Mouse (Mus musculus): ENCODE measurements at regions not wholly inside any gene's neighbourhood (a gene's known extent, or its start where the extent isn't known, plus 50 kb on each side); places are given as distances from the start of the nearest gene placed in this dataset.
"Not testable (repeated sequence)": the region's sequence is repeated elsewhere in the genome, so short reads cannot be mapped to it uniquely, and the experiment has no call there.

DNA sequence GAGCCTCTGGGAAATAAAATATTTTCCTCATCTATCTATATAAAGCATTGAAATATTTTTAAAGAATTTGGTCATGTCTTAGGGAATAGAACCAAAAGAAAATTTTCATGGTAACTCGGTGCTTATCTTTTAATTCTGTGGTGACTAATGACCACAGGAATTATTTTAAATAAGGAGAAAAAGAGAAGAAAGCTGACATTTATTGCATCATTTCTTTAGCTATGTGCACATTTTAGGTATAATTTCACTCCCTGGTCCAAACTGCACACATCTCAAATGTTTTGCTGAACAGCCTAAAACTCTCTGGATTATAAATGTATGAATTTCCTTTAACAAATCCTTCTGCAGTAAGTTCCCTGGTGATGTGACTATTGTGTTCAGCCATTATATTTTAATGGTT is 237.7 kb downstream of the Htr7 start:
- Histone ChIP-seq H3K27ac (ENCODE audit: insufficient read depth, low read length) (no peak overlapping the region), H3K4me3 (ENCODE audit: insufficient read depth, low read length) (no peak overlapping the region), H3K4me1 (ENCODE audit: control insufficient read depth, insufficient read depth, low read length) (no peaks in the 10 kb centered on the region)
- no peak for TF ChIP-seq POLR2A (IDR thresholded peaks at IDR 0.05; ENCODE audit: low read depth, low read length)

DNA sequence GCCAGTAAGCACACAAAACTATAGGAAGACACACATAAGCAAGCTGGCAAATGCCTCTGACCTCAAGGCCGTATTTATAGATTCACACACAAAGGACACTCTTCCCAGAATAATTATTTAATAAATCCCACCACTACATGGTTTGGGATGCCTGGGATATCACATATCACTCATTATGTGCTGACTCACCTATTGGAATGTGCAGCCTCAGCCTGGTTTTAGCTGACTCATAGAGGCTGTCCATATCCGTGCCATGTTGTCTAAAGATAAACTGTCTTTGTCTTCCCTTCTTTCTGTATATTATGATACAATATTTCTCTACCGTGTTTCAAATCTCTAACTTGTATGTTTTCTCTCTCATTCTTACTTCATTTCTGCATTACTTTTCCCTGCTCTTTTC is 262.6 kb downstream of the Htr7 start:
- no peaks in the 10 kb centered on the region for H3K4me1 ChIP-seq (ENCODE audit: control insufficient read depth, insufficient read depth, low read length)
- H3K27ac ChIP-seq (ENCODE audit: insufficient read depth, low read length), result no peak overlapping the region
- TF ChIP-seq CTCF (IDR thresholded peaks at IDR 0.05; ENCODE audit: borderline replicate concordance, insufficient read depth, low read length) (no peak), POLR2A (IDR thresholded peaks at IDR 0.05; ENCODE audit: low read depth, low read length) (no peak)
- H3K4me3 ChIP-seq (ENCODE audit: insufficient read depth, low read length), result no peak overlapping the region

DNA sequence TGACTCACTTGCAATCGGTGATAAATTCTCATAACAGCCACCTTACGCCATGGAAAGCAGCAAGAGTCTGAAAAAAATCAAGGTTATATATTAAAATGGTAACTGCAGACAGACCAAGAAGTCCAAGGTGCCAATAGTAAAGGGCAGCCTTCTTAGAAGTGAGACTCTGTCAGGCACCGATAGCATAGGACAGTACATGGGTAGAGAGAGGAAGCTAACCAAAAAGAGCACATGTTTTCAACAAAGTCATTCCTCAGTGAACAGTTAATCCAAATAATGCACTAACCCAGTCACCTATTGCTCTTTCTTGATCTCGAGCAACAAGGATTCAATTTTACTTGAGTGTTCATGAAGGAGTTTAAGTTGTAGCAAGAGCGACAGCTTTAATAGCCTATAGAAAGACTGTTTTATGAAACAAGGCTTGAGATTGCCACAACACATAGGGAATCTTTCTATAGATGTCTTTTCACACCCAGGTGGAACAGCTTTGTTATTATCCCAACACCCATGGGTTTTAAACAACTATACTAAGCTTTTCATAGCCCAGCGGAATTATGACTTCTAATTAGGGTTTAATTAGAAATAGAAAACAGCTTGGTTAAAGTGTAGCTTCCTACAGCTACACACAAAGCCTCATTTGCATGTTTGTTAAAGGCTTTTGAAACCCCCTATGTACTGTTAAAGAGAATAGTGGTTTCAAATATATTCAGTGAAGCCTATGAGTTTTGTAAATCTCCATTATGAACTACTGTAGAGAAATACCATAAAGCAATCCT is 269.9 kb downstream of the Htr7 start:
- TF ChIP-seq POLR2A (IDR thresholded peaks at IDR 0.05; ENCODE audit: low read depth, low read length) (no peak), CTCF (IDR thresholded peaks at IDR 0.05; ENCODE audit: borderline replicate concordance, insufficient read depth, low read length) (no peak)
- Histone ChIP-seq H3K4me1 (ENCODE audit: control insufficient read depth, insufficient read depth, low read length) (no peaks in the 10 kb centered on the region), H3K4me3 (ENCODE audit: insufficient read depth, low read length) (no peak overlapping the region), H3K27ac (ENCODE audit: insufficient read depth, low read length) (no peak overlapping the region)

DNA sequence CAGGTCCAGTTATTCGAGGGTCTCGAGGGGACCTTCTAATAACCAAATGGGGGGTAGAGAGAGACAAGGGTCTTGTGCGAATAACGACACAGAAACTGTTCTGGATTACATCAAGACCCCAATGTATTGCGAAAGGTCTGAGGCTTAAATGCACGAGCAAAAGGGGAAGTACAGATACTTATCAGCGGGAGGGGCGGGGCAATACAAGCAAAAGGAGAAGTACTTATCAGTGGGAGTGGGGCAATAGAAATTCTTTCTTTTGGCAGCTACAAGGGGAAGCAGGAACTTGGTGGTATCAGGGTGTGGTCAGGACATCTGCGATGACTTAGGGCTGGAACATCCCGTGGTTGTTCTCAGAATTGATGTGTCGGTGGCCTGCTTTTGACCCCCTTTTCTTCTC is 295.6 kb downstream of the Htr7 start:
- H3K4me1 ChIP-seq (ENCODE audit: control insufficient read depth, insufficient read depth, low read length); H3K4me3 ChIP-seq (ENCODE audit: insufficient read depth, low read length); H3K27ac ChIP-seq (ENCODE audit: insufficient read depth, low read length): not testable (repeated sequence)

DNA sequence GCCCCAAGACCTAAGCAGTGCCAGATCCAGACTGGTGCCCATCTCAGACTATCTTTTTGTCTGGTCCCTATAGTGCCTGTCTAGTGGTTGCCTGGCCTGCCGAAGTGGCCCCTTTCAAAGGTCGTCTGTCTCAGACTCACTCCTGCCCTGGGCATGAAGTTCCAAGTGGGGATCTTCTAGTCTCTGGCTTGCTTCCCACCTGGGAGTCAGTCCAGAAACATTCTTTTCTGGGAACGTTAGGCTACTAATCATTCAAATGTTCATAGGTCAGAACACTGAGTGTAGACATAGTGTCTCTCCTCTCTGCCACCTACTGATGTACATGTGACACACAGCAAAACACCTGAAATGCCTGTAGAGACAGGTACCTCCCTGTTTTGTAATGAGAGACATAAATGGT is 297.6 kb downstream of the Htr7 start:
- Histone ChIP-seq H3K27ac (ENCODE audit: insufficient read depth, low read length) (no peak overlapping the region), H3K4me3 (ENCODE audit: insufficient read depth, low read length) (no peak overlapping the region), H3K4me1 (ENCODE audit: control insufficient read depth, insufficient read depth, low read length) (no peaks in the 10 kb centered on the region)
- TF ChIP-seq CTCF (IDR thresholded peaks at IDR 0.05; ENCODE audit: borderline replicate concordance, insufficient read depth, low read length) (no peak), POLR2A (IDR thresholded peaks at IDR 0.05; ENCODE audit: low read depth, low read length) (no peak)

DNA sequence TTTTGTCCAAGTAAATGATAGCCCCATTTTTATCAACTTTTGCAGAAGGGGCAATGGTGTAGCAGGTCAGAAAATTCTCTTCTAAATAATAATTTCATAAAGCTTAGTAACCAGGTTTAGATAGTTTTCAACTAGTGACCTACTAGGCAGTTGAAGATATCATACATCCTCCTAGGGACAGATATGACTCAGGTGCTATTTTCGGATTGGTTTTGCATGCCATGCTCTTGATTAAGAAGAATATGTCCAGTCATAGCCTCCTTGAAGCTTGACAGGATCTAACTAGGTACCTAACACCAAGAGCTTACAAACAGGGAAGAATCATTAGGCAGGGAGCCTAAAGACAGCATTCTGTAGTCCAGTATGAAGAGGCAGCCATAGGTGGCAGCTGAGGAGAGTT is 301.8 kb downstream of the Htr7 start:
- Histone ChIP-seq H3K4me1 (ENCODE audit: control insufficient read depth, insufficient read depth, low read length) (no peaks in the 10 kb centered on the region), H3K4me3 (ENCODE audit: insufficient read depth, low read length) (no peak overlapping the region), H3K27ac (ENCODE audit: insufficient read depth, low read length) (no peak overlapping the region)
- TF ChIP-seq CTCF (IDR thresholded peaks at IDR 0.05; ENCODE audit: borderline replicate concordance, insufficient read depth, low read length) (no peak), POLR2A (IDR thresholded peaks at IDR 0.05; ENCODE audit: low read depth, low read length) (no peak)

DNA sequence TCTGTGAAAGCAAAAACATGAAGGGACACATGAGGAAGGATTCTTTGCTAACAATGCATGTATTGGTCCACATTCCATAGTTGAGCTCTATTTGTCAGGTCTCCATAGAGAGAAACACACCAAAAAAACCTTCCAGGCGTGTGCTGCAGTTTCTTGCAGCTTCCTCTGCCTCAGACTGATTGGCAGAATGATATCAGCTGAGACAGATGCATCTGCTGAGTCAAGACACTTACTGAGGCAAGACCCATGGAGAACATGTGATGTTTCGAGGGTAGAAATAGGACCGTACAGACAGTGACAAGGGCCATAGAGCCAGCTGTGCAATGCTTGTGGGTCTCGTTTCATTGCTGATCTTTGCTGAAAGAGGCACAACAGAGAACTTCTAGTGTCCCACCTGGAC is 321.6 kb downstream of the Htr7 start:
- no peaks in the 10 kb centered on the region for H3K4me1 ChIP-seq (ENCODE audit: control insufficient read depth, insufficient read depth, low read length)
- TF ChIP-seq POLR2A (IDR thresholded peaks at IDR 0.05; ENCODE audit: low read depth, low read length) (no peak), CTCF (IDR thresholded peaks at IDR 0.05; ENCODE audit: borderline replicate concordance, insufficient read depth, low read length) (no peak)
- no peak overlapping the region for H3K4me3 ChIP-seq (ENCODE audit: insufficient read depth, low read length)
- no peak overlapping the region for H3K27ac ChIP-seq (ENCODE audit: insufficient read depth, low read length)

DNA sequence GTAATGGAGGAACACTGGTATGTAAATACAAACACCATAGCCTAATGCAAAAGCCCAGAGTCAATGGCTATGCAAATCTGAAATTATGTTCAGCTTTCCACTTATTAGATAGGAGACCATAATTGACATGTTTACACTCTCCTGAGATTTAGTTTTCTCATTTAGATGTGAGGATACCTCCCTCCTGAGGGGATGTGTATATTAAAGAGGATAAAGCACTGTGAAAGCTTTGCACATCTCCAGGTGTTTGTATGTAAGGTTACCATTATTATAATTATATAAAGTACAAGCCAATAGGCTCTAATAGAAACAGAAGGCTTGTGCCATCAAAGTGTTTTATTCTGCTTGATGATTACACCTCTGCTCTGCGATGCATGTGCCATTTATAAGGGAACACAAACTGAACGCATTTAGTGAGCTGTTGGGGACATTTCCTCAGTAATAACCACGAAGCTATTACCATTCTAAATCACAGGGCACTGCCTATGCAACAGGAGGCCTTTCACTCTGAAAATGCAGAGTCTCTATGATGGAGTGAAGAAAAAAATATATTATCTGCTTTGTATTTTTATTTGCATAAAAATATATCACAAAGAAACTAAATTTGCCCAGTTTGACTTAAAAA is 328.8 kb downstream of the Htr7 start:
- no peak overlapping the region for H3K4me3 ChIP-seq (ENCODE audit: insufficient read depth, low read length)
- no peak for TF ChIP-seq CTCF (IDR thresholded peaks at IDR 0.05; ENCODE audit: borderline replicate concordance, insufficient read depth, low read length)
- no peak for TF ChIP-seq POLR2A (IDR thresholded peaks at IDR 0.05; ENCODE audit: low read depth, low read length)

More for the DNA sequence above, 328.8 kb downstream of the Htr7 start:
- no peak overlapping the region for H3K27ac ChIP-seq (ENCODE audit: insufficient read depth, low read length)
- no peaks in the 10 kb centered on the region for H3K4me1 ChIP-seq (ENCODE audit: control insufficient read depth, insufficient read depth, low read length)

Measured in embryonic fibroblast, embryonic 13.5 days (primary cell).